Mouse (Mus musculus) ZHBTc4 (cell line): ENCODE measurements around the gene Nudt16l1.

ENCODE experiments used
- DNase-seq: peaks from one replicate; pipeline ENCODE4 v3.0.0-alpha.2; 2011; ENCODE audit warnings: low read depth, low spot score

Gene Nudt16l1

DNA sequence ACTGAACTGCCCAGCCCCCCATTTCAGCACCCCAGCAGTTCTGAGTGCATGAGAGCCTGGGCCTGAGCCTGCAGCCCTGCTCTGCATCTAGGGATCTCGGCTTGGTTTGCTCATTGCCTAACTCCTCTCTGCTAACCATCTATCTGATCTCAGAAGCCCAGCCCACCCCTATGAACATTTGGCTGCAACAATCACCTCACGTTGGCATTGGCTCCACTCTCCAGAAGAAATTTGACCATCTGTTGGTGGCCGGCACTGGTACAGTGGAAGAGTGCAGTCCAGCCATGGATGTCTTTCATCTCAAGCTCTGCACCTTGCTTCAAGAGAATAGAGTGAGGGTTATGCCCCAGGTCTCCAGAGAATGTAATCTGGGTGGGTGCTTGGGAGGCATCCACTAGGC is 18.9 kb downstream of the Nudt16l1 start:
- DNase-seq: no peak

DNA sequence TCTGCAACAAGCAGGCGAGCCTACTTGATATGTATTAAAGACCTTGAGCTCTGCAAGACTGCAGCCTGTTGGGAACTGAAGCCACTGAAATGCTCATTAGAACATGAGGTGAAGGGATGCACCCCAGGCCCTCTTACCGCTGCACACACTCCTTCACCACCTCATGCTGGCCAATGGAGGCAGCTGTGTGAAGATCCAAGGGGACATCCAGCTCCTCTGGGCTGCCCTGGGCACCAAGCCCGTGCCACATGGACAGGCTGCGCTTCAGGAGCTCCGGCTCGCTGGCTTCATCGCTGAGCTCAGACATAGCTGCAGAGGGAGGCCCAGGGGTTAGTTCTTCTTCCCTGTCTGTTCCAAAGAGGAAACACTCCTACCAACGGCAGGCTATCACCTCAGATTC is 21.7 kb downstream of the Nudt16l1 start:
- DNase-seq: no peak

DNA sequence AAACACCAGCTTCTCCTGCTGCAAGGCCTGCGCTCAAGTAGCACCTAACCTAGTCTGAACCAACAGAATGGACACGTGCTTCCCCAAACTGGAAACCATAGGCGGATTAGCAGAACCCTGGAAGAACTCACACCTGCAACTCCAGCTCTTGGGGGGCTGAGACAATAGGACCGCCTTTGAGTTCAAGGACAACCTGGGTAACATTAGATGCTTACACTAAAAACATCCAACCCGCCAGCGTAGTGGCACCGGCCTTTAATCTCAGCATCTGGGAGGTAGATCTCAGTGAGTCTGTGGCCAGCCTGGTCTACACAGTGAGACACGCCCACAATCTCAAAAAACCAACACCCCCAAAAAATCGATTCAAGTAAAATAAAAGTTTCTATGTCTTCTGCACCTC is 24.8 kb downstream of the Nudt16l1 start:
- peak; percentile 21 for DNase-seq

DNA sequence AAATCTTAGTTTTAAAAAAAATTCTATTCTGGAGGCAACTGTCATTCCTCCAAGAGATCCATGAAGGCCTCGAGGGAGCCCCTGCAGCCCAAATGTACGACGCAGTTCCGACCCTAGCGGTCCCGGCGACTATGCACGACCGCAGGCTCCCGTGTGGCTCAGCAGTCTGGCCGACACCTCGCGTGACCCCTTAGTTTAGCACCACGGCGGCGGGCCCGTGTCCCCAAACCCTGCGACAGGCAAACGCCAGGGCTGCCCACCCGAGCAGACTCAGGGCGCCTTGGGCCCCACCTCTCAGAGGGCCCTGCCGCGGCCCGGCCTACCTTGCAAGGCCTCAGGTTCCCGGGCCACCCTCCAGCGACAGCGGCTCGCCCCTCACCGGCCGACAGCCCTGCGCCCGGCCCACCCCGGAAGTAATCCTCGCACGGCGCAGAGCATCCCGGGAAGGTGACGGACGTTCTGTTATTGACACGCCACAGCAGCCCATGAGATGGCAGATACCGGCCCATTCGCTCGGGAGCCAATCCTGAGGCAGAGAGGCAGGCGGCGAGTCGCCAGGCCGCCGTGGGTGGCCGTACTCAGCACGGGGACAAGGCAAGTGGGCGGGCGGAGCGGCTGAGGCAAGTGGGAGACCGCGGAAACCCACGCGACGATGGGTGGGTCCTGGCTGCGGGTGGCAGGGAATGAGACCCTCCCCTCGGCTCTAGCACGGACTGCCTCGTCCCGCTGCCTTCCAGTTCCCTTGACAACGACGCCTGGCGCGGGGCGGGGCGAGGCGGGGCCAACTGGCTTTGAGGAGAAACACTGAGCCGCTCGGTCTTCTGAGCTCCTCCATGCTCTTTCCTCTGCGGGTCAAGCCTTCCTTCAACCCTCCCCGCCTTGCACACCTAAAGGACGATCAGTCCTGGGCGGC is 25.5 kb downstream of the Nudt16l1 start, which contains the start of gene Anks3:
Anks3 (minus strand) TSS at position 409 of the 913 bp plus-strand sequence.
- DNase-seq: peak; percentile 98

DNA sequence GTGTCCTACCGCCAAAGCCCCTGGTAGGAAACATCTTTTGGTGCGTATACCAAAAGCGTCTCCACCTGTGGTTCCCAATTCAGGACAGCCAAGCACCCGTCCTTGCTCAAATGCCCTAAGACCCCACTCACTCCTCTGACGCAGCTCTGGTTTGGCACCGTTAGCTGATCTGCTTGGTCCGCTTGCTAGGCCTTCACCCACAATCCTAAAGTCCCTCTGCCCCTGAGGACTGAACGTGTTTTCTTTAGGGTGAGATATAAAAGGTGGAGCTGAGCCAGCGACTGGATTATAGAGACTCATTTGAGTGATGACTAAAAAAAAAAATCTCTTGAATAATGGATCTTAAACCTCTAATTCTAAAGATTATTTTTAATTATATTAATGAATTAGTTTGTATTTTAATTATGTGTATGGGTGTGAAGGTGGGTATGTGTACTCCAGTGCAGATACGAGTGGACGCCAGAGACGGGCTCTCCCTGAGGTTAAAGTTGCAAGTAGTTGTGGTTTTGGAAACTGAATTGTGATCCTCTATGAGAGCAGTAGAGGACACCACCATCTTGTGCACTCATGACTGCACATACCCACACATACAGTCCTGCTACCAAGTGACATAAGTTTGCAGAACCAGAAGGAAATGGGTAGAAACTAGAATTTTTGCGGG is 26.3 kb downstream of the Nudt16l1 start:
- no peak for DNase-seq

DNA sequence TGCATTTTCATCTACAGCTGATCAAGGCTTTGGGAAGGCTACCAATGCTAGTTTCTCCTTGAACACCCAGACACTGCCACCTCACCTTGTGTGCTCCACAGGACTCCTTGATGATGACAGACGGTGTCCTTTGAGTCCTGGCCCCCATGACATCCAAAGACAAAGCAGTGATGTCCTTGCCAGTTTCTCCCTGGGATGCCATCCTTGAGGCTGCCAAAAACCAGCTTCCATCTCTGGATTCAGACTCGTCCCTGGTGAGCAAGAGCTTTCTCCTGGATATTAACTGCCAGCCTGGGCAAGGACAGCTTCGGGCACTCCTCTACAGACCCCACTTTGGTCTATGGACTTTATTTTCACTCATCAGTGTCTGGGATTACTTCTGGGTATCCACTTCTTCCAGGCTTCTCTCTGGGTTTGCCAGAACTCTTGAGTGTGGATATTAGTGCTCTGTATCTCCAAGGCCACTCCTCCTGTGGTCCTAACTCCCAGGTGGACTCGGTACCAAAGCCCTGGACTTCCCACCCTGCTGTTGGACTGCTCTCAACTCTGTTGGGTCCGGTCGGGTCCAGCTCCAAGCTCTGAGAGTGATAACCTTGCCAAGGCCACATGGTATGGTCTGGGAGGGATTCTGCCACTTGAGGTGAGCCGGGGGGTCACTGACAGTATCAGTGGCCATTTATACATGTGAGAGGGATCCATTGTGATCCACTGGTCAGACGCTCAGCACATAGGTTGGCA is 27.0 kb downstream of the Nudt16l1 start:
- no peak for DNase-seq

DNA sequence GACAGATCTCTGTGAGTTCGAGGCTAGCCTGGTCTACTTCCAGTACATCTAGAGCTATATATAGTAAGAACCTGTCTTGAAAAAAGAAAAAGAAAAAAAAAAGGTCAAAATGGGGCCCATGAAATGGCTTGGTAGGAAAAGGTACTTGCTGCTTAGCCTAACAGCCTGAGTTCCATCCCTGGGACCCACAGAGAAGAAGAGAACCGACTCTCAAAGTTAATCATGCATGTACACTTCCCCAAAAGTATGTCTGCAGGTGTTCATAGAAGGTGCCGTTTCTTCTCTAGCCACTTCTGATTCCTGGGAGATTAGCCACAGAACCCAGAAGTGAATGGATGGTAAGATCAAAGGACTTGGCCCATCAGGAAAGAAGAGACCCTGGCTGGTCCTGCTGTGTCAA is 29.9 kb downstream of the Nudt16l1 start:
- no peak for DNase-seq

DNA sequence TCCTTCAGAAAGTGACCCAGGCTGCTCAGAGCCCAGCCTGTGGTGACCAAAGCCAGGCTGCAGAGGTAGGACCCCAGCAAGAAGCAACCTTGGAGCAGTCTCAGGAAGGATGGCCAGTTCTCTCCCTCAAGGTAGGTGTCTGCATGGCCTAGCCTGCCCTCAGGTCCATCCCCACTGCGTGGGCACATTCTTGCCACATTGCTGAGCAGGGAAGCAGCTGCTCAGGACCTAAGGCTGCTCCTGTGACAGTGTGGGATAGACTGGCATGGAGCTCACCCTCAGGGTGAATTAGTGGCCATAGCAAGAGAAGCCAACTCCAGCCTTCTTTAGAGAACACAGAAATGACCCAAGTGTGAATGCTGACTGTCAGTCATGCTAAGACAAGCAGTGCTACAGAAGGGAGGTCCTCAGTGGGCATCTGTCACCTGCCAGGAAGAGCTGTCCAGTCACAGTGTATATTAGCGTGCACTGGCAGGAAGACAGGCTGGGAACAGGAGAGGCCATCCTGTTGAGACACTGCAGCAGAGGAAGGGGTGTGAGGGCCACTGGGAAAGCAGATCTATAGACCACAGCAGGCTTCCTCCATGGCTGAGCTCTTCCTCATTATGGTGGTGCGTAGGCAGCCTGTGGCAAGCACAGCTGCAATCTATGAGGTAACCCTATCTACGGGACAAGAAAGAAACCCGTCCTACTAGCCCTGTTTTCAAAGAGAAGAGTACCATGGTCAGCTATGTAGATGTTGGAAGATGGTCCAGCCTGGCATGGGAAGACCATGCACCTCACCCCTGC is 30.7 kb downstream of the Nudt16l1 start:
- no peak for DNase-seq

DNA sequence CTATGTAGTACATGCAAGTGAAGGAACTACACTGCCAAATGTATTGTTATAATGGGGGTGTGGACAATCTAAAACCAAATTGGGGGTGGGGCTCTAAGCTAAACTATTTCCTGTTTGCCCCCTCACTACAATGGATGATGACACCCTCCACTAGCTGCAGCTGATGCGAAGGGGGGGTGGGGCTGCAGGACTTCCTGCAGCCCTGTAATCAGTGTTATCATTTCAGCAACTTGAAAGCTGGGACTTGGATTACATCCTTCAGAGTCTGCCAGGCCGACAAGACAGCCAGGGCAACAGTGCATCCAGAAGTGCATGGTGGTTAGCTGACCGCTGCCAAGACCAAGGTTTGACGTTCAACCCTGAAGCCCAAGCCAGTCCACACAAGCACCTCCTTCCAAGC is 33.1 kb downstream of the Nudt16l1 start:
- DNase-seq: peak; percentile 41

DNA sequence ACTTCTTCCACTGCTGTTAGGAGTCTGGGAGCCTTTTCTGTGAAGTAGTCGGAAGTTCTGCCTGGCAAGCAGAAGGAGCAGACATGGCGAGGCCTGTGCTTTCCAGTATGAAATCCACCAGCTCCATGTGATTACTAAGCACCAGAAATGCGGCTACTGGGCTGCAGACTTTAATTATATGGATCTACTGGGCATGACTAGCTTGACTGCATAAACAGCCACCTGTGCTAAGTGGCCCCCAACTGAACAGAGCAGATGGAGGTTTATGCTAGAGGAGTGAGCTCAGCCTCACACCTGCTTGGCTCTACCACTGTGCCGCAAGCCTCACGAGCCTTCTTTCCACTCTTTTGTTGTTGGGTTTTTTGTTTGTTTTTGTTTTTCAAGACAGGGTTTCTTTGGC is 36.0 kb downstream of the Nudt16l1 start:
- no peak for DNase-seq

DNA sequence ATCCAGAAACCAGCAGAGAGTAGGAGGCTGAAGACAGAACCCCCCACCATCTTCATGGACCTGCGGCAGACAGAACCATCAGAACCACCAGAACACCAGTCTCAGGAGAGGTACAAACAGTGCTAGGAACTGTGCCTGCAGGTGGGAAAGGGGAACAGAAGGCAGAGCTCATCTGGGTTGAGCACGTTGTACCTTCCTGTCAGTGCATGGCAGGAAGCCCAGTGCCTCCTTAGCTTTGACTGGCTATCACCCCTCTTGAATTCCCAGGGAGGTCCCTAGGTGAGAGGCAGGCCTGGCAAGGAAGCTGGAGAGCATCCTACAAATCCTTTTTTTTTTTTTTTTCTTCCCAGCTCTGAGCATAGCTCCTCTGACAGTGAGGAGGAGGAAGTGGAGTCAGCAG is 37.6 kb downstream of the Nudt16l1 start:
- DNase-seq: no peak

DNA sequence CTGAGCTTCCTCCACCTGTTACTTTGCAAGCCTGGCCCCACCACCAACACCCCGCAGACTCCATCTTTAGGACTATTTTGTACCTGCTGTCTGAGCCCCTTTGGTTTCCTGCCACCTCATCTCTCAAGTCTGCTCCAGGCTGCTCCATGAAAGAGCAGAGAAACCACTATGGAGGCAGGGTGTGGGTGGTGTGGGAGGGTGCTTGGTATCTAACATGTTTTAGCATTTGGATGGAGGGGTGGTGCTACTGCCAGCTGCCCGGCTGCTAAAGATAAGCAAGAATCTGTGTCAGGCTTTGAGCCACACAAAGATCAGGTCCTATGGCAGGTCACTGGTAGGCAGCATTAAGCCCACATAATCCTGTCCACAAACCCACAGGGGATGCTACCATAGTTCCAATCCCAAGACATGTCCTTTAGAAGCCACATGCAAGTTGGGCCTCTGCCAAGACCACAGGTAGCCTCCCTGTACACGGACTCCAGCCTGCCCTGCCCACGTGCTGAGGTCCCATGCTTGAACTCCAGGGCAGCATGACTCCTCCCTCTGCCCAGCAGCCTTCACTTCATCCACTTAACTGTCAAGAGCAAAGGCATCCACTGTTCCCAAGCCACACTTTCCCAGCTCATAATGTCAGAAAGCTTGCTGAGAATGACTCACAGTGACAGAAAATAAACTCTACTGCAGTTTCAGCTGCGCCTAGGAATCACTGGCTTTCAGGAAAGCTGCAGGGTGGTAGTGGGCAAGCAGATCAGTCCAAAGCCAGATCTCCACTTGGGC is 39.9 kb downstream of the Nudt16l1 start:
- DNase-seq: no peak

DNA sequence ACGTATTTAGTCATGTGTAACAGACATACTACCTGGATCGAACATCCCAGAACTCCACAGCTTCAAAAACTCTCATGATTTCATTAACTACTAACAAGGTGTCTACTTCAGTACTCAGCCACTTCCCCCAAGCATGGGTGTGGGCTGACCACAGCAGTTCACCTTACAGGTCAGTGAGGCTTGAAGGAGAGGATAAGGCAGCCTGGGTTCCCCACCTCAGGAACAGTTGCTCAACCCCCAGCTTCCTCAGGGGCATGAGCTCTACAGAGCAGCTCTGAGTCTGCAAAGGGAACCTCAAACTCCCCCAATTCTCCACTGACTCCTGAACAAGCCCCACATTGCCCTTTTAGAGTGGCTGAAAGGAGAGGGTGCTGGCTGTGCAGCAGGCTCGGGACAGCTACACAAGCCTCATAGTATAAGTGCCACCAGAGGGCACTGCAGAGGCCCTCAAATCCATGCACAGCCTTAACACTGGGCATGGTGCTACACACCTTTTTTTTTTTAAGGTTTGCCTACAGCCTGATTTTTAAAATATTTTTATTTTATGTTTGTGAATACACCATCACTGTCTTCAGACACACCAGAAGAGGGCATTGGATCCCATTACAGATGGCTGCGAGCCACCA is 41.3 kb downstream of the Nudt16l1 start:
- DNase-seq: peak; percentile 58

DNA sequence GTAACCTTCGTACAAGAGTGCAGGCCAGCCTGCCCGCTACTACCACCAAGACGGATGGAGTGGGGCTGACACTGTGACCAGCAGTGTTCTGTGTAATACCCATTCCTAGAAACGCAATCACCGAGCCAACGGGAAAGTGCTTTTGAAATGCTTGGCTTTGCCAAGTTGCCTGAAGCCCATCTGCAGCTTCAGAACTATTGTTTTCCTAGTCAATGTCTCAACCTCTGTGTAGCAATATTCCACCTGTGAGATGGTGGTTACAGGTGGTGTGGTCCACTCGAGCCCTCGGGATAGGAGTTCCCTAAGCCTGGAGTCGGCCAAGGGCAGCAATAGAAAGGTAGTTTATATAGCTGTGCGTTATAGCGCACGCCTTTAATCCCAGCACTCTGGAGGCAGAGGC is 46.2 kb downstream of the Nudt16l1 start:
- DNase-seq: no peak
